Comparison of ENCODE assay signal across 23 mouse cellular contexts in the genomic region with DNA sequence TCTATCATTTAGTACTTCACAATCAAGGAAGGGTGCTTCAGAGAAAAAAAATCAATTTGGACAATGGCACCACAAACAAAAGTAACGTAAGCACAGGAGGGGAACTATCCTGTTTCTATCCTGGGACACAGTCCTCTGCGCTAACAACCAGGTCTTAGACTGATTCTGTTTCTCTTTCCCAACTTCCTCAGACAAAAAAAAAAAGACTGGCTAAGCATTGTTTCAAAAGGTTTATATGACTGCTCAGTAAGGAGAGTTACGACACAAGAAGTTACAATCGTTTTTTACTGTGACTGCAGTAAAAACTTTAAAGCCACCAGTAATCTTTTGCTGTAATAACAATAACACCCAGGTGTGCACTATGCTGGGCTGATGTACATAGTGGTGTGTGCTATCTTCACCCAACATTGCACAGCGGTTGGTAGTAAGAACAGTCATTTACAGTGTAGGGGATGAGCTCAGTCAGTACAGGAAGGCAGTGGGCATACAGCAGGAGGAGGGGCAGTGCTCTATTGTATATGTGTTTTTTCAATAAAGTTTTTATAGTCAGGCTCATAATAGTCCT.
DNase-seq lines count a peak whose midpoint lies in the region; ATAC-seq and TF ChIP-seq lines count a peak whose summit lies in the region.
"Had no signal": no experiment of that assay in that cellular context is flagged by ENCODE, and none has a peak within 500 bp of the region (broad histone marks: within the 10 kb centered on the region; RNA-seq: fewer than 3 reads in every experiment).

No protein-coding gene starts in this region.

- no peaks in the 10 kb centered on the region for H3K27me3 ChIP-seq in liver, embryonic 16.5 days (ENCODE audit: control insufficient read depth, insufficient read depth, low read depth, low read length)
- no peaks in the 10 kb centered on the region for H3K27me3 ChIP-seq in liver, embryonic 11.5 days (replicated peaks; ENCODE audit: control insufficient read depth, insufficient read depth, low read length)
- H3K27me3 ChIP-seq in intestine, postnatal 0 days (replicated peaks; ENCODE audit: control insufficient read depth, insufficient read depth, low read length), result no peaks in the 10 kb centered on the region
- H3K27me3 ChIP-seq: embryonic facial prominence, embryonic 13.5 days; forebrain, embryonic 12.5 days; heart, embryonic 15.5 days; hindbrain, embryonic 13.5 days had no signal

- no peak for TF ChIP-seq CTCF in intestine, postnatal 0 days (IDR thresholded peaks at IDR 0.05; ENCODE audit: low read depth)

- ATAC-seq in liver, embryonic 16.5 days (ENCODE audit: low read depth), result no peak
- no peak for ATAC-seq in liver, embryonic 11.5 days (replicated peaks; ENCODE audit: low FRiP score)
- peak; percentile 84 for ATAC-seq in intestine, postnatal 0 days
- ATAC-seq: CD4-positive, CD25-positive, alpha-beta regulatory T cell, adult 4 months; forebrain, embryonic 16.5 days had no signal

- H3K4me1 ChIP-seq in liver, embryonic 16.5 days (ENCODE audit: control insufficient read depth, low read depth, low read length), result no peaks in the 10 kb centered on the region; the same call in 1 of the 2 replicates
- H3K4me1 ChIP-seq in liver, embryonic 11.5 days (replicated peaks; ENCODE audit: control insufficient read depth, insufficient read depth, low read length), result peaks cover 5% of the 10 kb centered on the region; the same call in 1 of the 2 replicates
- 0 out of 2 replicates have a peak, but pooled peaks cover 6% of the 10 kb centered on the region for H3K4me1 ChIP-seq in intestine, postnatal 0 days (replicated peaks; ENCODE audit: control insufficient read depth, insufficient read depth, low read length)
- H3K4me1 ChIP-seq: forebrain, embryonic 12.5 days; hindbrain, embryonic 13.5 days had no signal

- no peaks in the 10 kb centered on the region for H3K36me3 ChIP-seq in liver, embryonic 16.5 days (ENCODE audit: control insufficient read depth, insufficient read depth)
- peaks cover 3% of the 10 kb centered on the region; the same call in 1 of the 2 replicates for H3K36me3 ChIP-seq in liver, embryonic 11.5 days (ENCODE audit: control insufficient read depth, insufficient read depth, low read length)
- H3K36me3 ChIP-seq in intestine, postnatal 0 days (ENCODE audit: control insufficient read depth, insufficient read depth), result peaks cover 28% of the 10 kb centered on the region; the same call in 1 of the 2 replicates
- H3K36me3 ChIP-seq in macrophage (ENCODE audit: inconsistent target), result no peaks in the 10 kb centered on the region
- H3K36me3 ChIP-seq: heart, embryonic 15.5 days had no signal

- peak overlapping the region; percentile 50; the same call in 1 of the 2 replicates for H3K27ac ChIP-seq in liver, embryonic 16.5 days (ENCODE audit: low read length)
- H3K27ac ChIP-seq in liver, embryonic 11.5 days (ENCODE audit: low read depth, low read length), result no peak overlapping the region
- H3K27ac ChIP-seq in intestine, postnatal 0 days (ENCODE audit: low read depth, low read length), result no peak overlapping the region; the same call in 1 of the 2 replicates
- H3K27ac ChIP-seq in macrophage, result peak overlapping the region; percentile 21; the same call in 1 of the 2 replicates
- H3K27ac ChIP-seq: embryonic facial prominence, embryonic 13.5 days; forebrain, embryonic 12.5 days; heart, adult 2 months; heart, embryonic 15.5 days; hindbrain, embryonic 13.5 days had no signal

- no peak overlapping the region for H3K9ac ChIP-seq in liver, embryonic 16.5 days (ENCODE audit: low read depth, low read length)
- no peak overlapping the region for H3K9ac ChIP-seq in liver, embryonic 11.5 days (ENCODE audit: low read depth, low read length)
- no peak overlapping the region for H3K9ac ChIP-seq in intestine, postnatal 0 days (ENCODE audit: low read depth, low read length)
- H3K9ac ChIP-seq: embryonic facial prominence, embryonic 13.5 days; forebrain, embryonic 12.5 days; heart, embryonic 15.5 days; hindbrain, embryonic 13.5 days had no signal

- WGBS in liver, embryonic 16.5 days (ENCODE audit: insufficient replicate concordance), result 53% methylated on average over 5 of the region's 5 CpGs
- 79% methylated on average over 5 of the region's 5 CpGs for WGBS in liver, embryonic 11.5 days
- WGBS in intestine, postnatal 0 days, result 30% methylated on average over 5 of the region's 5 CpGs
- 23% methylated on average over 5 of the region's 5 CpGs for WGBS in macrophage (ENCODE audit: missing documents)

- no peak for DNase-seq in liver, embryonic 11.5 days (ENCODE audit: low spot score)
- no peak for DNase-seq in cerebellum, postnatal 14 days
- no peak for DNase-seq in right cerebral cortex, postnatal 25 days
- DNase-seq in left cerebral cortex, adult 11 months (ENCODE audit: low spot score), result no peak
- DNase-seq: adrenal gland, postnatal 14 days; B cell, adult 2 months; cerebellum, adult 11-12 months; cerebellum, adult 9-10 months; cerebellum, postnatal 36 days; gastrocnemius, postnatal 10 days; heart, adult 2 months; heart, postnatal 14 days had no signal

- no peak overlapping the region for H3K4me2 ChIP-seq in liver, embryonic 16.5 days (ENCODE audit: low read depth, low read length)
- no peak overlapping the region for H3K4me2 ChIP-seq in liver, embryonic 11.5 days
- no peak overlapping the region for H3K4me2 ChIP-seq in intestine, postnatal 0 days (replicated peaks; ENCODE audit: low read depth)
- H3K4me2 ChIP-seq: embryonic facial prominence, embryonic 13.5 days; forebrain, embryonic 12.5 days; heart, embryonic 11.5 days; heart, embryonic 15.5 days; hindbrain, embryonic 13.5 days had no signal

- no peaks in the 10 kb centered on the region for H3K9me3 ChIP-seq in liver, embryonic 16.5 days (replicated peaks; ENCODE audit: control insufficient read depth, low read length)
- no peaks in the 10 kb centered on the region for H3K9me3 ChIP-seq in liver, embryonic 11.5 days (ENCODE audit: control insufficient read depth, low read length)
- H3K9me3 ChIP-seq in intestine, postnatal 0 days (ENCODE audit: control insufficient read depth), result no peaks in the 10 kb centered on the region
- H3K9me3 ChIP-seq: embryonic facial prominence, embryonic 13.5 days; forebrain, embryonic 12.5 days; G1E; heart, embryonic 15.5 days; hindbrain, embryonic 13.5 days had no signal

- H3K4me3 ChIP-seq in liver, embryonic 16.5 days (ENCODE audit: low read depth, low read length), result no peak overlapping the region
- H3K4me3 ChIP-seq in liver, embryonic 11.5 days (ENCODE audit: low read depth, low read length), result no peak overlapping the region
- no peak overlapping the region for H3K4me3 ChIP-seq in intestine, postnatal 0 days (ENCODE audit: low read depth, low read length)
- H3K4me3 ChIP-seq in macrophage (ENCODE audit: inconsistent target), result no peak overlapping the region
- H3K4me3 ChIP-seq: embryonic facial prominence, embryonic 13.5 days; forebrain, embryonic 12.5 days; heart, adult 2 months; heart, embryonic 15.5 days; hindbrain, embryonic 13.5 days had no signal

- no peaks in the 10 kb centered on the region for H3K79me2 ChIP-seq in macrophage (ENCODE audit: inconsistent target)

Comparison
In these comparisons a context has a peak if more than half of its experiments do, and no peak if none do; other contexts are left out.
1. H3K27ac ChIP-seq: peak in liver, embryonic 16.5 days (single experiment) and macrophage (single experiment); none in liver, embryonic 11.5 days (single experiment) and intestine, postnatal 0 days (single experiment).